Mouse (Mus musculus) neural tube, embryonic 12.5 days (tissue): ENCODE data around the gene 1700074P13Rik. TPM values are rescaled to one million over a fixed set of nuclear protein-coding genes. Genes with fewer than 3 reads are reported as not detected.
"Not testable (repeated sequence)": the region's sequence is repeated elsewhere in the genome, so short reads cannot be mapped to it uniquely, and the experiment has no call there.

Source experiments
- ATAC-seq: fragments of 200-750 bp; cut with Nextera tagmentation; 2 replicates; pipeline ENCODE4 v1.8.0; 2017; ENCODE audit warnings: low read depth, mild to moderate bottlenecking, moderate TSS enrichment, moderate library complexity; ENCODE audit not compliant: low FRiP score
- H3K27ac ChIP-seq: fragments of 300-500 bp; sonication (generic); 2 replicates; pipeline ENCODE4 v1.5.1; 2016
- H3K27me3 ChIP-seq: fragments of 300-500 bp; sonication (generic); replicated peaks from 2 replicates; pipeline ENCODE4 v1.6.1; 2016; ENCODE audit warnings: mild to moderate bottlenecking
- H3K36me3 ChIP-seq: fragments of 300-500 bp; sonication (generic); 2 replicates; pipeline ENCODE4 v1.6.1; 2016; ENCODE audit warnings: mild to moderate bottlenecking
- H3K4me1 ChIP-seq: fragments of 300-500 bp; sonication (generic); 2 replicates; pipeline ENCODE4 v1.6.1; 2016
- H3K4me2 ChIP-seq: fragments of 300-500 bp; sonication (generic); replicated peaks from 2 replicates; pipeline ENCODE4 v1.6.1; 2016; ENCODE audit warnings: mild to moderate bottlenecking
- H3K4me3 ChIP-seq: fragments of 300-500 bp; sonication (generic); 2 replicates; pipeline ENCODE4 v1.5.1; 2016
- H3K9ac ChIP-seq: fragments of 300-500 bp; sonication (generic); 2 replicates; pipeline ENCODE4 v1.6.1; 2016; ENCODE audit warnings: mild to moderate bottlenecking
- H3K9me3 ChIP-seq: fragments of 300-500 bp; sonication (generic); 2 replicates; pipeline ENCODE4 v1.6.1; 2016; ENCODE audit warnings: mild to moderate bottlenecking
- WGBS: fragments of 180-500 bp; shearing (Covaris S2); methylation state at CpG from one replicate; pipeline ENCODE4 v1.1.7; 2016; 5-methylcytosine and 5-hydroxymethylcytosine counted together
- polyA plus RNA-seq: library from polyadenylated mRNA; unstranded; fragments of >200 nt; fragmentation: Nextera tagmentation; extraction: Ambion mirVana; gene quantifications from 2 replicates; pipeline ENCODE4 v1.2.1, GENCODE M21; 2016

The 1700074P13Rik gene
- not detected in 2 replicates for polyA plus RNA-seq

- H3K27me3 ChIP-seq = no peaks in the 10 kb centered on the region
- H3K4me1 ChIP-seq = no peaks in the 10 kb centered on the region
- WGBS = 93% methylated on average over 10 of the region's 10 CpGs
- no peak within 1 kb of the TSS for H3K27ac ChIP-seq
- no peak within 1 kb of the TSS for H3K4me2 ChIP-seq
- no peak for ATAC-seq
- H3K9ac ChIP-seq = no peak within 1 kb of the TSS
- H3K9me3 ChIP-seq = no peaks in the 10 kb centered on the region
- no peaks in the 10 kb centered on the region for H3K36me3 ChIP-seq
- H3K4me3 ChIP-seq = no peak within 1 kb of the TSS
These were observed at the start of gene 1700074P13Rik for GRCm38 (mm10) chr6:40940457-40940856. TSS of gene 1700074P13Rik (minus strand) at chr6:40940557.

DNA sequence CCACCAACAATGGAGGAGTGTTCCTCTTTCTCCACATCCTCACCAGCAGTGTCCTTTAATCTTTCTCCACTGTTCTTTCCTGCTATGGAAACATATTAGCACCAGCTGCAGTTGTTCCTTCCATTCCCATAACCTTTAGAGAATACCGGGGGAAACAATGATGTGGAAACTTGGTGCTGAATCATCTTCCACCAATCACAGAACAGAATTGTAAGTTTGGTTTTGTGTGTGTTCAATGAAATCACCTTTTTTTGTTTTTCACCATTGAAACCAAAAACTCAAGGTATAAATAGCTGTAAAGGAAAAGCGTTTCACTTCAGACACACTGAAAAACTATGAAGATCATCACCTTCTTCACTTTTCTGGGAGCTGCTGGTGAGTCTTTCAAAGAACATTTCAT, 24.1 kb upstream of the 1700074P13Rik start, which contains the start of gene 1810009J06Rik:
1810009J06Rik (plus strand) TSS at position 301 of the 400 bp plus-strand sequence.
- H3K4me2 ChIP-seq, ATAC-seq, H3K36me3 ChIP-seq, H3K4me3 ChIP-seq, H3K27ac ChIP-seq, H3K4me1 ChIP-seq, H3K9ac ChIP-seq, H3K27me3 ChIP-seq, H3K9me3 ChIP-seq: not testable (repeated sequence)
- WGBS = 92% methylated on average over 2 of the region's 2 CpGs

DNA sequence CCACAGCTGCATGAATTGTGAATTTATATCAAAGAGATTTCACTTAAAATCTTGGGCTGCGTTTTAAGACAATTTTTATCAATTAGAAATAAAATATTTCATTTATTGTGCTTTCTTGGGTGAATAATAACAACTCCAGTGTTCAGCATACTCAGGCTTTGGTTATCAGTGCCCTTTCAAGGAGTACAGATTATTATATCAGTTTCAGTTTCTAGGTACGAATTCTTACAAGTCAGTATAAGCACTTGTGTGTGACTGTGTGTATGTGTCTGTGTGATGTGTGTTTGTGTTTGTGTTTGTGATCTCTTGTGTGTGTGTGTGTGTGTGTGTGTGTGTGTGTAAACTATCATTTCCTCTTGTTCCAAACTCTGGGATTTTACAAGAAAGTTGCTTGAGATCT, 13.4 kb upstream of the 1700074P13Rik start:
- no peak overlapping the region for H3K4me3 ChIP-seq
- ATAC-seq = no peak
- H3K9ac ChIP-seq = no peak overlapping the region
- no peaks in the 10 kb centered on the region for H3K27me3 ChIP-seq
- H3K27ac ChIP-seq = no peak overlapping the region
- H3K4me2 ChIP-seq = no peak overlapping the region
- WGBS = 65% methylated on average over 2 of the region's 2 CpGs
- H3K36me3 ChIP-seq = no peaks in the 10 kb centered on the region
- H3K4me1 ChIP-seq = no peaks in the 10 kb centered on the region
- H3K9me3 ChIP-seq = no peaks in the 10 kb centered on the region

DNA sequence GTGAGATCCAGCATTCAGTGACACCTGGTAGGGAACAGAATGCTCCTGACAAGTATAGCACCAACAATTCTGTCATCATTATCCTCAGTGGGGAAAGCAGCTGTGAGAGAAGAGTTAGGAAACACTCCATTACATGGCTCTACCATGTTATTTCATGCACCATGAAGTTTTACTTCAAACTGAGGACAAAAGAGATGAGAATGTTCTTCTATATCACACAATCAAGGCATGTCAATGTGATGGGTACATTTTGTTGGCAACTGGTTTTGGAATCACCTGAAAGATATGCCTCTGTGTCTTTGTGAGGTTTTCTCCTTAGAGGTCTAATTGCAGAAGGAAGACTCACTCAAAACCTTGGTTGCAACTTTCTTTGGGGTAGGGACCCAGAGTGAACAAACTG, 11.4 kb upstream of the 1700074P13Rik start, which contains the start of gene Gm4744:
Gm4744 (minus strand) TSS at position 101 of the 400 bp plus-strand sequence.
- ATAC-seq = no peak

GRCm38 (mm10) chr6:40919954-40920353, 20.4 kb downstream of the 1700074P13Rik start:
- no peak overlapping the region for H3K9ac ChIP-seq
- H3K4me3 ChIP-seq = no peak overlapping the region
- H3K4me2 ChIP-seq = no peak overlapping the region
- H3K9me3 ChIP-seq = no peaks in the 10 kb centered on the region
- no peak for ATAC-seq
- 90% methylated on average over 4 of the region's 4 CpGs for WGBS
- no peaks in the 10 kb centered on the region for H3K36me3 ChIP-seq
- no peaks in the 10 kb centered on the region for H3K4me1 ChIP-seq
- H3K27ac ChIP-seq = no peak overlapping the region
- no peaks in the 10 kb centered on the region for H3K27me3 ChIP-seq

More for the DNA sequence above, 11.4 kb upstream of the 1700074P13Rik start, which contains the start of gene Gm4744:
- H3K4me2 ChIP-seq = no peak within 1 kb of the TSS
- no peaks in the 10 kb centered on the region for H3K27me3 ChIP-seq
- no peaks in the 10 kb centered on the region for H3K4me1 ChIP-seq
- no peak within 1 kb of the TSS for H3K4me3 ChIP-seq
- H3K9ac ChIP-seq = no peak within 1 kb of the TSS
- H3K27ac ChIP-seq = no peak within 1 kb of the TSS
- H3K9me3 ChIP-seq = no peaks in the 10 kb centered on the region
- H3K36me3 ChIP-seq = no peaks in the 10 kb centered on the region

- Histone ChIP-seq H3K9me3 (no peaks in the 10 kb centered on the region), H3K4me3 (no peak within 1 kb of the TSS), H3K36me3 (no peaks in the 10 kb centered on the region), H3K9ac (no peak within 1 kb of the TSS), H3K4me2 (no peak within 1 kb of the TSS), H3K4me1 (no peaks in the 10 kb centered on the region), H3K27me3 (no peaks in the 10 kb centered on the region), H3K27ac (no peak within 1 kb of the TSS)
- ATAC-seq = no peak
These were observed 40.1 kb downstream of the 1700074P13Rik start, which contains the start of gene Prss58 for GRCm38 (mm10) chr6:40900287-40900686. TSS of gene Prss58 (minus strand) at chr6:40900387.

DNA sequence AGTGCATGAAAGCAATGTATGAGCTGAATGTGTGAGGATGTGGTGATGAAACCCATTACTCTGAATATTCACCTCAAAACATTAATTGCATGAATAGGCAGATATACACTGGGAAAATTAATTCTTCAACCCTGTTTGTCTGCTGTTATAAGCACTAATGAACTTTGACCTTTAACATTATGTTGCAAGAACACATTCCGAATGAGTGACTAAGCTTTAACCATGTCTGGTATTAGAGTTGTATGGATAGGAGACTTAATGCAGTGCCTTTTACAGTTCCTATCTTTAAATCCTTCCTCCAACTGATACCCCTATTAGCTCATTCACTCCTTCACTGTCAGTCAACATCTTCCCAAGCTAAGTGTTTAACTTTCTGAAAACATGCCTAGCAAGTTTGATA, 45.6 kb downstream of the 1700074P13Rik start:
- Histone ChIP-seq H3K4me3 (no peak overlapping the region), H3K4me2 (no peak overlapping the region), H3K27me3 (no peaks in the 10 kb centered on the region), H3K9ac (no peak overlapping the region), H3K36me3 (no peaks in the 10 kb centered on the region), H3K9me3 (no peaks in the 10 kb centered on the region), H3K4me1 (no peaks in the 10 kb centered on the region), H3K27ac (no peak overlapping the region)
- ATAC-seq = no peak
- WGBS = 93% methylated on average over 1 of the region's 1 CpGs

DNA sequence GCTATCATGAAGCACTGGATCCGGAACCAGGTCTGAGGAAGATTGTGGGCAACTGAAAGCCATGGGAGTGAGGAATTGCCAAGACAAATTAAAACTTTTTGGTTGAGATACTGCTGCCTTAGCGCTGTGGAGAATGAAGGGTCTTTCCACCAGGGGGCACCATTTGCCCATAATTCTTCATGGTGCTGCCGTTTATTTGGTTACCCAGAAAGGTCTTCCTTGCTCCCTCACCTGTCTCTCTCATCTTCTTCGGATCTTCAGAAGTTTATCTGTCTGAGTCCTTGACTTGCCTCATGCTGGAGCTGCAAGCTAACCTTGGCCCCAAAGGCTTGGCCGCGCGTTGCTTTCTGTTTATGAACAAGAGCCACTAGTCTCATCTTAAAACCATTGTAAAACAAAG, 46.8 kb downstream of the 1700074P13Rik start:
- H3K27ac ChIP-seq = no peak overlapping the region
- H3K9ac ChIP-seq = no peak overlapping the region
- no peak overlapping the region for H3K4me3 ChIP-seq
- H3K27me3 ChIP-seq = no peaks in the 10 kb centered on the region
- no peaks in the 10 kb centered on the region for H3K36me3 ChIP-seq
- no peak for ATAC-seq
- no peaks in the 10 kb centered on the region for H3K4me1 ChIP-seq
- H3K4me2 ChIP-seq = no peak overlapping the region
- H3K9me3 ChIP-seq = no peaks in the 10 kb centered on the region
- WGBS = 44% methylated on average over 7 of the region's 7 CpGs

GRCm38 (mm10) chr6:40891754-40892153, 48.6 kb downstream of the 1700074P13Rik start:
- ATAC-seq = no peak
- Histone ChIP-seq H3K9ac (no peak overlapping the region), H3K4me2 (no peak overlapping the region), H3K4me3 (no peak overlapping the region), H3K9me3 (no peaks in the 10 kb centered on the region), H3K4me1 (no peaks in the 10 kb centered on the region), H3K27ac (no peak overlapping the region), H3K27me3 (no peaks in the 10 kb centered on the region), H3K36me3 (no peaks in the 10 kb centered on the region)
- 97% methylated on average over 4 of the region's 4 CpGs for WGBS

- no peak for ATAC-seq
- Histone ChIP-seq H3K27me3 (no peaks in the 10 kb centered on the region), H3K9me3 (no peaks in the 10 kb centered on the region), H3K36me3 (no peaks in the 10 kb centered on the region), H3K4me2 (no peak overlapping the region), H3K27ac (no peak overlapping the region), H3K4me1 (no peaks in the 10 kb centered on the region), H3K9ac (no peak overlapping the region), H3K4me3 (no peak overlapping the region)
- WGBS = 77% methylated on average over 1 of the region's 1 CpGs
These were observed 49.4 kb downstream of the 1700074P13Rik start for GRCm38 (mm10) chr6:40890973-40891372.

- 94% methylated on average over 3 of the region's 3 CpGs for WGBS
- H3K4me3 ChIP-seq = no peak within 1 kb of the TSS
- no peaks in the 10 kb centered on the region for H3K4me1 ChIP-seq
- no peaks in the 10 kb centered on the region for H3K36me3 ChIP-seq
- H3K4me2 ChIP-seq = no peak within 1 kb of the TSS
- H3K9me3 ChIP-seq = no peaks in the 10 kb centered on the region
- no peak within 1 kb of the TSS for H3K27ac ChIP-seq
- H3K9ac ChIP-seq = no peak within 1 kb of the TSS
- ATAC-seq = no peak
- H3K27me3 ChIP-seq = no peaks in the 10 kb centered on the region
These were observed 53.0 kb downstream of the 1700074P13Rik start, which contains the start of gene Moxd2 for GRCm38 (mm10) chr6:40887394-40887793. TSS of gene Moxd2 (minus strand) at chr6:40887494.
